Mouse (Mus musculus): ENCODE data around the gene Tgoln1.

Gene Tgoln1

GRCm38 (mm10) chr6:72616643-72617288 lies at the start of gene Tgoln1:
Tgoln1 (minus strand) TSS chr6:72617000.
- peak; percentile 89 for DNase-seq (ENCODE audit: low spot score)

- DNase-seq (ENCODE audit: low spot score) = no peak
These were observed 47.5 kb upstream of the Tgoln1 start for GRCm38 (mm10) chr6:72664290-72664689.

DNA sequence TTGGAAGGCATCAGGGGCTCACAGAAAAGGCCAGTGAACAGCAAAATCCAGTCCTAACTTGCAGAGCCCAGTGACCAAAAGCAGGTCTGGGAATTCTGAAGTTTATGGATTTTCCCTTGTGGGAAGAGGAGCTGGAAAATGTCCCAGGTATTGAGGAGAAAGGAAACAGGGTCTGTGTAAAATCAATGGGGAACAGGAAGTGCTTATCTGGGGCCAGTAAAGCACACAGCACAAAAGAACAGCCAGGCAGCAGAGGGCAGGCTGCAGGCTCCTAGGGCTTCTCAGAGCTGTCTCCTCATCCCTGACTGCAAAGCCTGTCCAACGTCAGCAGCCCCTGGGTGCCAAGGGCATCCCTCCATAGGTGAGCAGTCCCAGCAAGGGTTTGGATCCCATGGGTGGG lies 46.2 kb upstream of the Tgoln1 start:
- DNase-seq (ENCODE audit: low spot score) = no peak

DNA sequence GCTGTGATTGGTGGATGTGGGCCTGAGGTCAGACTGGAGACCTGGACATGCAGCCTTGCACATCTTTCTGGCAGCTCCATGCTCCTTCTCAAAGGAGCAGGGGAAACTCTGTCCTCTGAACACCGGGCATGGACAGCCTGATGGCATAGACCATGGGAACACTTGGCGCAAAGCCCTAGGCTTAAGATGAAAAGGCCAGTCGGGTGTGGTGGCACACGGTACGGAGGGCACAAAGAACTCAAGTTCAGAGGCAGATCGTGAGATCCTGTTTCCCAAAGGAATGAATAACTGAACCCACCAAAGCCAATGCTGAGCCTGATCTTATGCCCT lies 43.6 kb upstream of the Tgoln1 start:
- DNase-seq (ENCODE audit: low spot score) = no peak

DNA sequence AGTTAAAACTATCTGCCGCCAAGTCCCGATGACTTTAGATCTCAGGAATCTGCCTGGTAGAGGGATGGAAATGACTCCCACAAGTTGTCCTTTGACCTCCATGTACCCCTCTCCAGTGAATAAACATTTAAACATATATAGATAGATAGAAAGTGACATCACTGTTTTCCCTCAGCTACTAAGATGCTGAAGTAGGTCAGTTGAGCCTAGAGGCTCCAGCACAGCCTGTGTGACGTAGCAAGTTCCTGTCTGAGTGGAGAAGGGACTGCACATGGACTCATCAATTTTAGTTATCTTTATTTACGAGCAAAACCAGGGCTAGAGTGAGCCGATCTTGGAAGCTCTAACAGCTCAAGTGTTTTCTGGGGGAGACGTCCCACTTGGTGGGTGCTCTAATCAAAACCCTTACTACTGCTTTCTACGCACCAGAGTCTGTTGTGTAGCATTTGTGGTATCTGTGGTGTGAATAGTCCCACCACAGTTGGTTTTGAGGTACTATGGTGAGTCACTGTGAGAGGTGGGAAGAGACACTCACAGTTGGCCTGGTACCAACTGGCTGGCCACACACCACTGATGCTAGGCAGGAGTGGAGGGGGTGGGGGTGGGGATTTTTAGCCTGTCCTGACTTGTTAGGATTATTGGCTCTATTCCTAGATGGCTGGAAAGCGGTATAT lies 43.1 kb upstream of the Tgoln1 start:
- DNase-seq (ENCODE audit: low spot score) = no peak

- DNase-seq (ENCODE audit: low spot score) = no peak
These were observed 41.2 kb upstream of the Tgoln1 start for GRCm38 (mm10) chr6:72658006-72658405.

DNA sequence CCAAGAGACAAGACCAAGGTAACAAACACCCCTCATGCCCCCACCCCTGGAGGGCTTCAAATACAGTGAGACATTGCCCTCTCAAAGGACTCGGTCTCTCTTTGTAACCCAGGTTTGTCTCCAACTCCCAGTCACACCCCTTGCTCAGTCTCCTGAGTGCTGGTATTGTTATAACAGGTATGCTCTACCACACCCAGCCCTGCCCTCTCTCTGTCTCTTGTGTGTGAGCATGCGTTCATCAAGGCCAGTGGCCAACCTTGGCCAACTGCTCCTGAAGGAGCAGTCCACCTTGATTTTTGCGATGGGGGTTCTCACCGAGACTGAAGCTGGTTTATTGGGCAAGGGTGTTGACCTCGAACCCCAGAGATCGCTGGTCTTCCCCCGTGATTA lies 39.2 kb upstream of the Tgoln1 start:
- no peak for DNase-seq (ENCODE audit: low spot score)

GRCm38 (mm10) chr6:72655309-72656052 lies 38.7 kb upstream of the Tgoln1 start:
- peak; percentile 59 for DNase-seq (ENCODE audit: low spot score)

DNA sequence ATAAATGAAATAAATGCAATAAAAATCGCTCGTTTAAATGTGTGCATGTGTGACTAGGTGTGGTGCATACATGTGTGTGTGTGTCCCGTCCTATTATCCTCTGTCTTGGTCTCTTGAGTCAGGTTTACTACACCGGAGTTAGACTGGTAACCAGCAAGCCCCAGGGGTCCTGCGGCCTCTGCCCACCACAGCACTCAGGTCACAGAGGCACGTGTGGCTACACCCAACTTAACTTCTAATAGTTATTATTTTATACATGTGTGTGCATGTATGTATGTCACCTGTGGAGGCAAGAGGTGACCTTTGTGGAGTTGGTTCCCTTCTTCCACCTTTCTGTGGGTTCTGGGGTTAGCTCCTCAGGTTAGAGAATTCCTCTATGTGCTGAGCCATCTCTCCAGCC lies 37.6 kb upstream of the Tgoln1 start:
- no peak for DNase-seq (ENCODE audit: low spot score)

DNA sequence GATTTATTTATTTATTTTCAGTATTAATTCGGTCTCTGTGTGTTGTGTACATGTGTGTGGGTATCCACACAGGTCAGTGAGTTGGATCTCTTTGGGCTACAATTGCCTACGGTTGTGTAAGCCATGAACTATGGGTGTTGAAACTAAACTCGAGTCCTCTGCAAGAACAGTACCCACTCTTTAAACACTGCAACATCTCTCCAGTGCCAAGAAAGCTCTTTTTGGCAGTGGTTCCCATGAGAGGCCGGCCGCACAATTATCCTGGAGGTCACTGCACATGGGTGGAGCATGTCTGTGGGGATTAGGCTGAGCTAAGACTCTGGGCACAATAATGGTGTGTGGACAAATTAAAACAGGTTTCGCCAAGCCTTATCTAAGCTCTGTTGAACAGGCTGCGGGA lies 36.6 kb upstream of the Tgoln1 start:
- DNase-seq (ENCODE audit: low spot score) = peak; percentile 71

GRCm38 (mm10) chr6:72650338-72650851 lies 33.6 kb upstream of the Tgoln1 start:
- no peak for DNase-seq (ENCODE audit: low spot score)

- no peak for DNase-seq (ENCODE audit: low spot score)
These were observed 31.3 kb upstream of the Tgoln1 start for GRCm38 (mm10) chr6:72648002-72648595.

- DNase-seq (ENCODE audit: low spot score) = peak; percentile 33
These were observed 30.6 kb upstream of the Tgoln1 start for GRCm38 (mm10) chr6:72647383-72647820.

GRCm38 (mm10) chr6:72645364-72645763 lies 28.6 kb upstream of the Tgoln1 start:
- no peak for DNase-seq (ENCODE audit: low spot score)

- DNase-seq (ENCODE audit: low spot score) = no peak
These were observed 27.8 kb upstream of the Tgoln1 start for GRCm38 (mm10) chr6:72644576-72644975.

DNA sequence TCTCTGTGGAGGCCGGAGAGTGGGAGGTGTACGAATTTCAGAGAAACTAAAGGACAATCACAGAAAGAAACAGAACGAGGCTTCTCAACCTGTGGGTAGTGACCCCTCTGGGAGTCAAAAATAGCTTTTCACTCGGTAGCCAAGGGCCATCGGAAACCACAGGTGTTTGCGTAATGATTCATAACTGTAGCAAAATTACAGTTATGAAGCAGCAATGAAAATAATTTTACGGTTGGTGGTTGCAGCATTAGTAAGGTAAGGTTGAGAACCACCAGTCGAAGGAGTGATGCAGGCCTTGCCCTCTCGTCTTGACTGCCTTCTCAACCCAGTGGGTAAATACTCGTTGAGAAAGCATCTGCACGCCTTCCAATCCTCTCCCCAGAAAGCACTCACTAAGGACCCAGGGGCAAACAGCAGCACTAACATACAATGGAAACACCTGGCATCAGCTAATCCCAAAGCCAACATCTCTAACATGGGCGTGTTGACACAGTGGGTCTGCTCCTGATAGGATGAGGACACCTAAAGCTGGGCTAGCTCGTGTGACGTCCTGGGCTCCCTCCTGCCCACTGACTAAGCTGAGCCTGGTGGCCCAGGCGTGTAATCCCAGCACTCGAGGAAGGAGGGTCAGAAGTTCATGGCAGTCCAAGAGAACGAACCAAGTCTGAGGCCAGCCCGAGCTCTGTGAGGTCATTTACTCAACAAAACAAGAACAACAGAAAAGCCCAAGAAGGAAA lies 24.6 kb upstream of the Tgoln1 start:
- no peak for DNase-seq (ENCODE audit: low spot score)

GRCm38 (mm10) chr6:72636940-72637339 lies 20.1 kb upstream of the Tgoln1 start:
- DNase-seq (ENCODE audit: low spot score) = no peak

- no peak for DNase-seq (ENCODE audit: low spot score)
These were observed 19.1 kb upstream of the Tgoln1 start for GRCm38 (mm10) chr6:72635760-72636431.

GRCm38 (mm10) chr6:72634311-72634710 lies 17.5 kb upstream of the Tgoln1 start:
- no peak for DNase-seq (ENCODE audit: low spot score)

DNA sequence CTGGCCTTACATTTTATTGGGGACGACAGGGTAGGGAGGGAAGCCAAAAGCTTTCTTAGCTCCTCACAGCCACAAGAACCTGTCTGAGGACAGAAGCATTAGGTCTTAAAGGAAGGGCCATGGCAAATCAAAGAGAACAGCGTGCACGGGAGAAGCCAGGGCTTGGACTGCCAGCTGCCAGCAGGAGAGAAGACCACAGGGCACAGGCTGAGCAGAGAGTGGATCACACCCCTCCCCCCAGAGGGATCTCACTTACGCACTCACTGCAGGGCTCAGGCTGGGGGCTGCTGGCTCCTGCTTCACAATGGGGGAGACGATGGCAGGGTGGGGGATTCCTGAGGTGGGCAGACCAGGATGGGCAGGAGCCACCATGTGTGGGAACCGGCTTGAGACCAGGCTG lies 14.9 kb upstream of the Tgoln1 start:
- DNase-seq (ENCODE audit: low spot score) = no peak

DNA sequence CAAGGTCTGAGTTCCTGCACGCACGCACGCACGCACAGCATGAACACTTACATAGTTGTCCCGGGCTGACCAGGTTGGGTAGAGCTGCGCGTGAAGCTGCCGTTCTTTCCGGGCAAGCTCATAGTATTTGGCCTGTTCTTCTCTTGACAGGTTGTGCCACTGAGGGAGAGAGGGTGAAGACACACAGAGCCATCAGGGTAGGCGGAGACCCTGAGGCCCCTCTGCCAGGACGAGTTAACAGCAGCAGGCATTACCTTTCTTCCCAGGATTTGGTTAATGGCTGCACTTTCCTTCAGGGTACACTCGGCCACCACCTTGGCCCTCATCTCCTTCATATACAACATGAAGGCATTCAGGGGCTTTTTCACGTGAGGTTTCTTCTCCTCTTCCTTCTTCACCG lies 14.2 kb upstream of the Tgoln1 start:
- no peak for DNase-seq (ENCODE audit: low spot score)
